Mouse (Mus musculus): ENCODE measurements around the gene Dhx38. TPM values are rescaled to one million over a fixed set of nuclear protein-coding genes. Genes with fewer than 3 reads are reported as not detected.

Dhx38 gene
- polyA plus RNA-seq, 1 experiment, result 10.5 TPM

DNA sequence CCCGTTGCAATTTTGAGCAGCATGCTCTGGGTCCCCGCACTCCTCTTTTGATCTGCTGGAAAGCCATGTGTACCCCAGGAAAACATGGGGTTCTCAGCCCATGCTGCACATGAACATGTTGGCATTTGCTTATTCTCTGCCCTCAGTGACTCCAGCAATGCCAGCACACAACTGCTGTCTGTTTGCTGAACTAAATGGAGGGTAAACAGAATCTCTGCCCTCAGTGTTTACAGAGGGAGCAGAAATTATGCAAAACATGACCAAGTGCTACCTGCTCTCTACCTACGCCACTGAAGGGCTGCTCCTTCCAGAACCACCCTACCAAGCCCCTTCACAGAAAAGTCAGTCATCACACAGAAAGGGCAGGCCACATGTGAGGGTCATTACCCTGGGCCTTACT, 19.2 kb upstream of the Dhx38 start:
- H3K27ac ChIP-seq (replicated peaks; ENCODE audit: low read depth, low read length), result peak overlapping the region; percentile 94
- no peak overlapping the region for H3K4me3 ChIP-seq (ENCODE audit: insufficient read depth, low read depth, low read length)

GRCm38 (mm10) chr8:109584293-109584692, 18.6 kb upstream of the Dhx38 start:
- Histone ChIP-seq H3K4me3 (ENCODE audit: insufficient read depth, low read depth, low read length) (no peak overlapping the region), H3K27ac (replicated peaks; ENCODE audit: low read depth, low read length) (peak overlapping the region; percentile 94), H3K4me1 (ENCODE audit: control insufficient read depth, insufficient read depth, insufficient read length, low read length) (peaks cover 6% of the 10 kb centered on the region)

More for the DNA sequence above, 19.2 kb upstream of the Dhx38 start:
- H3K4me1 ChIP-seq (ENCODE audit: control insufficient read depth, insufficient read depth, insufficient read length, low read length), result peaks cover 3% of the 10 kb centered on the region

- Histone ChIP-seq H3K4me3 (ENCODE audit: insufficient read depth, low read depth, low read length) (peak within 1 kb of the TSS; percentile 55), H3K4me1 (ENCODE audit: control insufficient read depth, insufficient read depth, insufficient read length, low read length) (peaks cover 5% of the 10 kb centered on the region; the same call in 1 of the 2 replicates), H3K27ac (replicated peaks; ENCODE audit: low read depth, low read length) (peak within 1 kb of the TSS; percentile 86)
These were observed 13.2 kb upstream of the Dhx38 start, which contains the start of gene Hp for GRCm38 (mm10) chr8:109578900-109579301. Hp (minus strand) TSS chr8:109579172.

GRCm38 (mm10) chr8:109576311-109576710, 10.7 kb upstream of the Dhx38 start:
- peaks cover 5% of the 10 kb centered on the region; the same call in 1 of the 2 replicates for H3K4me1 ChIP-seq (ENCODE audit: control insufficient read depth, insufficient read depth, insufficient read length, low read length)
- H3K27ac ChIP-seq (replicated peaks; ENCODE audit: low read depth, low read length), result peak overlapping the region; percentile 74
- peak overlapping the region; percentile 55 for H3K4me3 ChIP-seq (ENCODE audit: insufficient read depth, low read depth, low read length)

- H3K27ac ChIP-seq (replicated peaks; ENCODE audit: low read depth, low read length), result no peak overlapping the region
- no peak overlapping the region for H3K4me3 ChIP-seq (ENCODE audit: insufficient read depth, low read depth, low read length)
- peaks cover 4% of the 10 kb centered on the region; the same call in 1 of the 2 replicates for H3K4me1 ChIP-seq (ENCODE audit: control insufficient read depth, insufficient read depth, insufficient read length, low read length)
These were observed 5.5 kb upstream of the Dhx38 start for GRCm38 (mm10) chr8:109571139-109571538.

- H3K4me1 ChIP-seq (ENCODE audit: control insufficient read depth, insufficient read depth, insufficient read length, low read length), result peaks cover 4% of the 10 kb centered on the region; the same call in 1 of the 2 replicates
- H3K27ac ChIP-seq (replicated peaks; ENCODE audit: low read depth, low read length), result peak overlapping the region; percentile 91
- H3K4me3 ChIP-seq (ENCODE audit: insufficient read depth, low read depth, low read length), result peak overlapping the region; percentile 74
These were observed 895 bp downstream of the Dhx38 start for GRCm38 (mm10) chr8:109564766-109565165.

GRCm38 (mm10) chr8:109563881-109564280, 1.8 kb downstream of the Dhx38 start:
- Histone ChIP-seq H3K4me1 (ENCODE audit: control insufficient read depth, insufficient read depth, insufficient read length, low read length) (peaks cover 4% of the 10 kb centered on the region; the same call in 1 of the 2 replicates), H3K27ac (replicated peaks; ENCODE audit: low read depth, low read length) (no peak overlapping the region), H3K4me3 (ENCODE audit: insufficient read depth, low read depth, low read length) (no peak overlapping the region)

- Histone ChIP-seq H3K4me1 (ENCODE audit: control insufficient read depth, insufficient read depth, insufficient read length, low read length) (no peaks in the 10 kb centered on the region), H3K27ac (replicated peaks; ENCODE audit: low read depth, low read length) (no peak overlapping the region), H3K4me3 (ENCODE audit: insufficient read depth, low read depth, low read length) (no peak overlapping the region)
These were observed 14.0 kb downstream of the Dhx38 start for GRCm38 (mm10) chr8:109551663-109552062.

- Histone ChIP-seq H3K27ac (replicated peaks; ENCODE audit: low read depth, low read length) (no peak overlapping the region), H3K4me1 (ENCODE audit: control insufficient read depth, insufficient read depth, insufficient read length, low read length) (no peaks in the 10 kb centered on the region), H3K4me3 (ENCODE audit: insufficient read depth, low read depth, low read length) (no peak overlapping the region)
These were observed 21.6 kb downstream of the Dhx38 start for GRCm38 (mm10) chr8:109544049-109544448.

DNA sequence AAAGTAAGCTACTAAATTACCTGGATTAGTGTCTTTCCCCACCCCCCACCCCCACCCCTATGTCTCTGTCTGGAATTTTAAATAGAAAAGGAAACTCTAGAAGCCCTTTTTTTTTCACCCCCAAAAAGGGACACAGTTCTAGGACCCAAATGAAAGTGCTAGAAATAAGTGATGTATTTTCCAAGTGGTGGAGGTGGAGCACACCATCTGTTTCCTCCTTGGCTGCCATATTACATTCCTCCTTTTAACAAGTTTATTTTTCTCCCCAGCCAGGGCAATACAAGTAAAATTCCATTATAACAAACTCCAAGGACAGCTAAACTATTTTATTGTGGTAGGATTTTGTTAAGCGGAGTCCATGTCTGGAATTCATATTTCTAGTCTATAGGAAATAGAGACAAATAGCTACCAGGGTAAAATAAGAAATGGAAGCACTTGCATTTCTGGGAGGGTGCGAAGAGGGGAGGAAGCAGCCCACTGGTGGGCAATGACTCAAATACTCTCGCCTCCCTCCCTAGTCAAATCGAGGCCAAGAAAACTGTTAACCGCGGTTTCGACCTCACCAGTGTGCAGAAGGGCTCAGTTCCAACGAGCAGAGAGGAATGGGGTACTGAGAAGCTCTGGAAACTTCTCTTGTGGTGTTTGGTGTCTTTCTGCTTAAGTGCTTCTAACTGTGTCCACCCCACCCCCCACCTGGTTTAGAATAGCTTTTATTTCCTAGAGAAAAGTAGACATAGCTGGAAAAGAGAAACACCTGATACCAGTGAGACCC, 22.7 kb downstream of the Dhx38 start:
- H3K4me1 ChIP-seq (ENCODE audit: control insufficient read depth, insufficient read depth, insufficient read length, low read length), result no peaks in the 10 kb centered on the region
- H3K27ac ChIP-seq (replicated peaks; ENCODE audit: low read depth, low read length), result no peak overlapping the region

DNA sequence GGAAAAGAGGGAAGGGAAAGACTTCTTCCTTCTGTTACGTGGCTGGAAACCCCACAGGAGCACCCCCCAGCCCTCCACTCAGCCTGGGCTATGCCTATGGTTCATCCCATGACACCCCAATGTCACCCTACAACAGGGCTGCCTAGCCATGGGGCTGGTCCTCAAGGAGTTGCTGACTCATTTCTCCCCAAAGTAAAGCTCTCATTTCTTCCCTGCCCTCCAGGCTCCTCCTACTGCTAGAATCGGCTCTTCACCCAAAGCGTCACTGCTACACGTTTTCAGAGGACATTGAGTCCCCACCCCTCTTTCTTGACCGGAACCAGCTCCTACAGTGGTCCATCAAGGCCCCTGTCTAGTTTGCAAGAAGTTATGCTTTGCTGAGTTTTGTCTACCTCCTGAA, 23.5 kb downstream of the Dhx38 start:
- no peaks in the 10 kb centered on the region for H3K4me1 ChIP-seq (ENCODE audit: control insufficient read depth, insufficient read depth, insufficient read length, low read length)
- no peak overlapping the region for H3K4me3 ChIP-seq (ENCODE audit: insufficient read depth, low read depth, low read length)

More for the DNA sequence above, 22.7 kb downstream of the Dhx38 start:
- no peak overlapping the region for H3K4me3 ChIP-seq (ENCODE audit: insufficient read depth, low read depth, low read length)

DNA sequence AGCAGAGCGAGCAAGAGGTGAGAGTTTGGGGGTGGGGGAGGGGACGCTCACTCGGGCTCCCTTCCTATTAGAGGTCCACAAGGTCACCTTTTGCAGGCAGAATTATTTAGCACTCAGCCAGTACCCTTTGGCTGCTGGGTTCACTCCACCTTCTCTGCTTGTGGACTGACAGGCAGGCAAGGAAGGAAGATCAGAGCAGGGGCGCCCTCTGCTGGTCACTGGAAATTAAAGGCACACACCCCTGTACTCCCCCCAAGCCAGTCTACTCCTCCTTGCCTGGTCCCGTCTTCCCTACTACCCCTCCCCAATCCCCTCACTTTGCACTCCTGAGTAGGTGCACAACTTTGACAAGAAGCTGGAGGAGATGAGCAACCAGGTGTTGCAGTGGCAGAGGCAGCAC, 29.0 kb downstream of the Dhx38 start:
- Histone ChIP-seq H3K4me3 (ENCODE audit: insufficient read depth, low read depth, low read length) (no peak overlapping the region), H3K4me1 (ENCODE audit: control insufficient read depth, insufficient read depth, insufficient read length, low read length) (no peaks in the 10 kb centered on the region), H3K27ac (replicated peaks; ENCODE audit: low read depth, low read length) (no peak overlapping the region)

More for the DNA sequence above, 23.5 kb downstream of the Dhx38 start:
- no peak overlapping the region for H3K27ac ChIP-seq (replicated peaks; ENCODE audit: low read depth, low read length)

DNA sequence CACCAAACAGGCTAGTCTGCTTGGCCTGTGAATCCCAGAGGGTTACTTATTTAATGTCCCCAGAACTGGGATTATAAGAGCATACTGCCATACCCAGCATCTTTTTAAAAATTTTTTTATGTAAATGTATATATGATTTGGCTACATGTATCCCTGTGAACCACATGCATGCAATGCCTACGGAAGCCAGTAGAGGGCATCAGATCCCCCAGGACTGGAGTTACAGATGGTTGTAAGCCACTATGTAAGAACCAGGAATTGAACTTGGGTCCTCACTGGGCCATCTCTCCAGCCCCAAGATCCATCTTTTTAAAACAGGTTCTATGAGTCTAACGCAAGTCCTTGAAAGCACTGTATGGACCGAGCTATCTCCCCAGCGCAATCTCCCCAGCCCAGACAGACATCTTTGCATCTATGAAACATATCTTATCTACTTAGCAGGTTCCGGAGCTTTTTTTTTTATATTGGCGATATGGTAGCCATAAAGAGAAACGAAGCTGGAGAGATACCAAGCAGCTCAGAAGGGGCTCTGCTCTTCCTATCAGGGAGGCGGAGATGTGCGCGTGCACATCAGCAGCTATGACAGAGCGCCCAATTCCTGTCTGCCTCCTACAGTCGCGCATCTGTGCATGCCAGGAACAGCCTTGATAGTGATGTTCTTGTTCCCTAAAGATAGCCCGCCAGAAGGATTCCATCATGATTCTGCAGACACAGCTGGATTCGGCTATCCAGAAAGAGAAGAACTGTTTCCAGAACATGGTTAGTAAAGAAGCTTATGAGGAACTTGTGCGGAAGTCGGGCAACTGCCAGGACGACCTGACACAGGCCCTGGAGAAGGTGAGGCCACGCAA, 30.3 kb downstream of the Dhx38 start:
- H3K4me1 ChIP-seq (ENCODE audit: control insufficient read depth, insufficient read depth, insufficient read length, low read length), result no peaks in the 10 kb centered on the region
- H3K27ac ChIP-seq (replicated peaks; ENCODE audit: low read depth, low read length), result no peak overlapping the region
- H3K4me3 ChIP-seq (ENCODE audit: insufficient read depth, low read depth, low read length), result no peak overlapping the region

GRCm38 (mm10) chr8:109524008-109524407, 41.7 kb downstream of the Dhx38 start:
- no peak overlapping the region for H3K27ac ChIP-seq (replicated peaks; ENCODE audit: low read depth, low read length)
- H3K4me1 ChIP-seq (ENCODE audit: control insufficient read depth, insufficient read depth, insufficient read length, low read length), result no peaks in the 10 kb centered on the region
- H3K4me3 ChIP-seq (ENCODE audit: insufficient read depth, low read depth, low read length), result no peak overlapping the region

DNA sequence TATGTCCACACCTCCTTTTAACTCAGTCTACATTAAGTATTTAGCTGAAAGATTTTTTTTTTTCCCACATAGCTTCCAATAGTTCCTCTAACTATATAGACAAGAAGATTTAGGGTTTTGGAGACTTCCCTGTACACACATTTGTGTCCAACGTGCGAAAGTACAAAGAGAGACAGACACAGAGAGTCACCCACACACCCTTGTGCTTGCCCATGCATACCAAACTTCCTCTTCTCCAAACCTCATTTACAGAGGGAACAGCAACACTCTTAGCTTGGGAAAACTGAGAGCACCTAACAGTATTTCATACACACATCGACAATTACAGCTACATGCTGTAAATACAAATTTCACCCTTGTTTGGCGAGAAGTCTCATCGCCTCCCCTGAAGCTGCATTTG, 60.1 kb downstream of the Dhx38 start:
- H3K4me3 ChIP-seq (ENCODE audit: insufficient read depth, low read depth, low read length), result no peak overlapping the region
- H3K27ac ChIP-seq (replicated peaks; ENCODE audit: low read depth, low read length), result no peak overlapping the region
- H3K4me1 ChIP-seq (ENCODE audit: control insufficient read depth, insufficient read depth, insufficient read length, low read length), result no peaks in the 10 kb centered on the region
